Mouse (Mus musculus) cerebellum, adult 2 months (tissue): ENCODE data around the gene Olfr693.
"Not testable (repeated sequence)": the region's sequence is repeated elsewhere in the genome, so short reads cannot be mapped to it uniquely, and the experiment has no call there.

Experiments
- CTCF ChIP-seq: fragments of 200-500 bp; IDR thresholded peaks from 2 replicates; pipeline ENCODE4 v1.5.1; 2011; ENCODE audit warnings: low read depth, mild to moderate bottlenecking, control low read depth, low read length, moderate library complexity, borderline replicate concordance; ENCODE audit not compliant: insufficient read depth
- POLR2A ChIP-seq: fragments of 200-500 bp; IDR thresholded peaks from 2 replicates; pipeline ENCODE4 v1.6.1; 2011; ENCODE audit warnings: low read length, control low read depth, borderline replicate concordance; ENCODE audit not compliant: insufficient read depth

- TF ChIP-seq POLR2A, CTCF: not testable (repeated sequence)
These were observed 45.3 kb upstream of the Olfr693 start for GRCm38 (mm10) chr7:106725654-106726053.
